Mouse (Mus musculus): ENCODE measurements around the gene Snph. TPM values are rescaled to one million over a fixed set of nuclear protein-coding genes. Genes with fewer than 3 reads are reported as not detected.

Snph gene
- total and polyA plus RNA-seq, 3 experiments: not detected

GRCm38 (mm10) chr2:151629310-151629709 lies 3.1 kb downstream of the Snph start:
- TF ChIP-seq CTCF (conservative IDR thresholded peaks at IDR 0.05 in 1 of 2, IDR thresholded peaks at IDR 0.05 in 1 of 2; ENCODE audit: low read depth in 2 of 2, low read length in 2 of 2): no peak
- TF ChIP-seq ZC3H11A (IDR thresholded peaks at IDR 0.05; ENCODE audit: low read depth, low read length): no peak
- TF ChIP-seq TCF12 (IDR thresholded peaks at IDR 0.05; ENCODE audit: low read depth, low read length): no peak
- no peak for TF ChIP-seq UBTF (IDR thresholded peaks at IDR 0.05; ENCODE audit: low read depth, low read length)
- TF ChIP-seq MAFK (IDR thresholded peaks at IDR 0.05; ENCODE audit: insufficient replicate concordance, low read length): no peak
- H3K9ac ChIP-seq (ENCODE audit: insufficient read depth, low read depth): no peak overlapping the region
- in situ Hi-C loops (cut with MboI; ENCODE audit: low pct_ligation_motif_present, low pct_unique_long_range_greater_than_20kb, low sequenced_read_pairs) (no loop called here), dilution Hi-C loops (cut with MboI; ENCODE audit: extremely low pct_ligation_motif_present, extremely low pct_unique_long_range_greater_than_20kb, low sequenced_read_pairs) (no loop called here)
- H3K4me3 ChIP-seq (replicated peaks in 1 of 3; ENCODE audit: low read depth in 2 of 3, low read length in 2 of 3, poor library complexity in 1 of 3): no peak overlapping the region
- no peaks in the 10 kb centered on the region for H3K36me3 ChIP-seq (replicated peaks in 1 of 2; ENCODE audit: control insufficient read depth in 1 of 2, insufficient read depth in 1 of 2, low read length in 1 of 2)
- H3K27ac ChIP-seq (ENCODE audit: insufficient read depth, low read depth): no peak overlapping the region; the same call in 1 of the 2 replicates
- no peak overlapping the region for H3K4me2 ChIP-seq (ENCODE audit: insufficient read depth, low read depth, poor library complexity, severe bottlenecking)
- 0 out of 4 replicates have a peak, but pooled peaks cover 0 to 3% of the 10 kb centered on the region in 2 experiments for H3K4me1 ChIP-seq (ENCODE audit: control insufficient read depth in 1 of 2, insufficient read depth in 2 of 2)
- no peaks in the 10 kb centered on the region for H3K79me2 ChIP-seq (replicated peaks; ENCODE audit: control insufficient read depth, extremely low read depth, insufficient read depth, poor library complexity, severe bottlenecking)
- DNase-seq (ENCODE audit: extremely low read depth): no peak
- no peaks in the 10 kb centered on the region for H3K9me3 ChIP-seq (replicated peaks; ENCODE audit: low read length)
- peaks cover 88% of the 10 kb centered on the region for H3K27me3 ChIP-seq (replicated peaks)

GRCm38 (mm10) chr2:151628011-151628410 lies 4.4 kb downstream of the Snph start:
- H3K27me3 ChIP-seq (replicated peaks): peaks cover 88% of the 10 kb centered on the region
- H3K27ac ChIP-seq (ENCODE audit: insufficient read depth, low read depth): no peak overlapping the region
- H3K79me2 ChIP-seq (replicated peaks; ENCODE audit: control insufficient read depth, extremely low read depth, insufficient read depth, poor library complexity, severe bottlenecking): no peaks in the 10 kb centered on the region
- in situ Hi-C loops (cut with MboI; ENCODE audit: low pct_ligation_motif_present, low pct_unique_long_range_greater_than_20kb, low sequenced_read_pairs): no loop called here
- 0 out of 4 replicates have a peak, but pooled peaks cover 0 to 3% of the 10 kb centered on the region in 2 experiments for H3K4me1 ChIP-seq (ENCODE audit: control insufficient read depth in 1 of 2, insufficient read depth in 2 of 2)
- H3K9ac ChIP-seq (ENCODE audit: insufficient read depth, low read depth): no peak overlapping the region
- H3K4me2 ChIP-seq (ENCODE audit: insufficient read depth, low read depth, poor library complexity, severe bottlenecking): no peak overlapping the region
- no peak overlapping the region for H3K4me3 ChIP-seq (replicated peaks in 1 of 3; ENCODE audit: low read depth in 2 of 3, low read length in 2 of 3, poor library complexity in 1 of 3)
- dilution Hi-C loops (cut with MboI; ENCODE audit: extremely low pct_ligation_motif_present, extremely low pct_unique_long_range_greater_than_20kb, low sequenced_read_pairs): no loop called here
- TF ChIP-seq BHLHE40 (IDR thresholded peaks at IDR 0.05; ENCODE audit: low read depth, low read length) (no peak), JUND (conservative IDR thresholded peaks at IDR 0.05; ENCODE audit: low read depth, low read length) (no peak), ELF1 (IDR thresholded peaks at IDR 0.05; ENCODE audit: low read depth, low read length) (no peak), MAFK (IDR thresholded peaks at IDR 0.05; ENCODE audit: insufficient replicate concordance, low read length) (no peak), POLR2AphosphoS2 (IDR thresholded peaks at IDR 0.05; ENCODE audit: low read depth, low read length) (no peak), MAX (IDR thresholded peaks at IDR 0.05; ENCODE audit: low read length) (no peak), ZKSCAN1 (IDR thresholded peaks at IDR 0.05; ENCODE audit: borderline replicate concordance, low read depth, low read length) (no peak), TCF12 (IDR thresholded peaks at IDR 0.05; ENCODE audit: low read depth, low read length) (no peak), PAX5 (IDR thresholded peaks at IDR 0.05; ENCODE audit: low read length) (no peak), GABPA (IDR thresholded peaks at IDR 0.05; ENCODE audit: insufficient replicate concordance, low read depth, low read length) (no peak), CTCF (conservative IDR thresholded peaks at IDR 0.05 in 1 of 2, IDR thresholded peaks at IDR 0.05 in 1 of 2; ENCODE audit: low read depth in 2 of 2, low read length in 2 of 2) (no peak), MYC (IDR thresholded peaks at IDR 0.05; ENCODE audit: low read depth, low read length) (no peak), TBP (conservative IDR thresholded peaks at IDR 0.05; ENCODE audit: low read depth, low read length) (no peak), CHD2 (IDR thresholded peaks at IDR 0.05; ENCODE audit: low read length) (no peak), NELFE (IDR thresholded peaks at IDR 0.05; ENCODE audit: low read depth, low read length) (no peak), MEF2A (IDR thresholded peaks at IDR 0.05; ENCODE audit: borderline replicate concordance, low read depth, low read length) (no peak), MXI1 (IDR thresholded peaks at IDR 0.05; ENCODE audit: low read depth, low read length) (no peak)
- no peaks in the 10 kb centered on the region for H3K36me3 ChIP-seq (replicated peaks in 1 of 2; ENCODE audit: control insufficient read depth in 1 of 2, insufficient read depth in 1 of 2, low read length in 1 of 2)
- DNase-seq (ENCODE audit: extremely low read depth): no peak
- no peaks in the 10 kb centered on the region for H3K9me3 ChIP-seq (replicated peaks; ENCODE audit: low read length)

All from CH12.LX (cell line).